Mouse (Mus musculus) granulocyte monocyte progenitor cell, adult 5-6 weeks (primary cell): ENCODE results near the gene Mylk. TPM values are rescaled to one million over a fixed set of nuclear protein-coding genes. Genes with fewer than 3 reads are reported as not detected.
A peak's percentile ranks its signal among the peaks of the same experiment; 100 is the strongest.

Source experiments
- ATAC-seq: replicated peaks from 2 replicates; pipeline ENCODE4 v1.8.0; 2016; ENCODE audit warnings: mild to moderate bottlenecking, moderate TSS enrichment, inconsistent platforms; ENCODE audit not compliant: poor library complexity, severe bottlenecking
- total RNA-seq, 2 experiments: library from RNA; stranded (forward) in 1 of 2; stranded (reverse) in 1 of 2; fragments of 200-712, 200-1000 nt in 1 of 2; fragments of >200 nt in 1 of 2; fragmentation: Nextera tagmentation in 1 of 2; gene quantifications; 2 replicates each; pipeline ENCODE4 v1.2.3; 2014 to 2017

The Mylk gene
- total RNA-seq, 2 experiments from 2014 or later, result 0.17 to 4.3 TPM

GRCm38 (mm10) chr16:34839004-34839703, 94.1 kb downstream of the Mylk start:
- ATAC-seq, result no peak

DNA sequence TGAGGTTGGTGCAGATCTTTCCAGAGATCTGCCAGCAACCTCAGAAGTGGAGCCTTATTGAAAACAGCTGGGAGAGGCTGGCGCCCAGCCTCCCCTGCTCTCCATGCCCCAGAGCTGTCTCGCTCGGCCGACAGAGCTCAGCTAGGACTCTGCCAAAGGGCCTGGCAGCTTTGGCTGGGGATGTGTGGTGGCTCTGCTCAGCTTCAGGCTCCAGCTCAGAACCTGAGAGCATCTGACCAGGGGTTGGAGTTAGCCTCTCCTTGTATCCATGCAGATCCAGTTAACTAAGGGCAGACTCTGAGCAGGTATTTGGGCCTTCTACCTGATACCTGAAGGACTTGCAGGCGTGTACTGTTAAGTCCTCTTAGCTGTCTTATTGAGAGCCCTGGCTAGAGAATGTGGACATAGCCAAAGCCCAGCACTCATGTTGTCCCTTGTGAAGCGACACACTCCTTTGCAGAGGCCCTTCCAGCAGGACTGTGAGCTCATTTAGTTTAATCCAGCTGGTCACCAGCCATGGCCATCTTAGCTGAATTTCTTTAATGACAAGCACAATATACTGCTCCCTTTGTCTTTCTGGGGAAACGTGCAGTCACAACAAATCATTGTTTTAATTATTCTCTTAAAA, 94.8 kb downstream of the Mylk start:
- no peak for ATAC-seq

- ATAC-seq, result no peak
Observed at GRCm38 (mm10) chr16:34844783-34845182, 99.8 kb downstream of the Mylk start.

- ATAC-seq, result no peak
Observed at GRCm38 (mm10) chr16:34847638-34848037, 102.6 kb downstream of the Mylk start.

DNA sequence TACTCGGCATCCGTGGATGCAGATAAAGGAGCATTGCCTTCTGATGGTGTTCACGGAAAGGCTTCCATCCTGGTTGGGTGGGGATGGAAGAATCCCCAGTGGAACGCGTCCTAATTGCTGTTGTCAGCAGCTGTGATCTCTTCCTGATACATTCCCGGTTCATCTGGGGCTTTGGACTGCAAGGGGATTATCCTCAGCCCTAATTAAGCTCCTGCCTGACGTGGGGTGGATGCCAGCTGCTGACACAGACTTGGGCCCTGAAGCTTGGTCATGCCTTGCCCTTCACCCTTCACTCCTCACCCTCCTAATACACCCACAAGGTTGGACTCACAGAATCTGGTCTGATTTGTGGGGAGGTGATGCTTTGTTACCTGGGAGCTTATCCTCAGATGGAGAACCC, 109.1 kb downstream of the Mylk start:
- no peak for ATAC-seq

DNA sequence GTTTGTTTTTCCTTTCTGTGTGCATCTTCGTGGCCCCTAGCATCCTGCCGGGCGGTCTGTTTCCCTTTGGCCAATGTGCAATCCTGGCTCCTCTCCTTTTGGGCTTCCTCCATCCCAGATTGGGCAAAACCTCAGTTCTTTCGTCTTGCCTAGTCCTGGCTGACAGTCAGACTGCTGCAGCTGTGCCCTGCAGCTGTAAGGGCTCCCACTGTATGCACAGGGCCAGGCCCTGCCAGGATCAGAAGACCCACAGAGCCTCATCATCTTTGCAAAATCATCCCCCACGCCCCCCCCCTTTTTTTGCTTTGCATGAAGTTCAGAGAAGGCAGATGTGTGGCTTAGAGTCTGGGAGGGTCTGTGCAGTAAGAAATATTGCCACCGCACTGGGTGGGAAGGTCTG, 110.1 kb downstream of the Mylk start:
- ATAC-seq, result no peak

DNA sequence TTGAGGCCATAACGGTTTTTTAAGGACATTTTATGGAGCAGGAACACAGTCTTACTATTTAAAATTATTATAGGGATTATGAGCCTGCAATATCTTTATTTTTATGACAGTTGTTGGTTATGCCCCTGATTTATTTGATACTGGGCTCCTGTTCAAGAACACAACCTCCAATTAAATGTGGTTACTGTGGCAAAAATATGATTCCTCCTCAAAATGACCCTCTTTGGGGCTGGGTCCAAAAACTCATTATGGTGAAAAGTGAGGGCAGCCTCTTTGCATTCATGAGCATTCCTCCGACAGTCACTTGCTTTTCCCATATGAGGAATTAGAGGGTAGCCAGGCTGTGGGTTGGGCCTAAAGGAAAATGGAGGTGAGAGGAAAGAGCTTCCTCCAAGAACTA, 110.7 kb downstream of the Mylk start:
- ATAC-seq, result no peak

- no peak for ATAC-seq
Observed at GRCm38 (mm10) chr16:34857631-34858030, 112.6 kb downstream of the Mylk start.

GRCm38 (mm10) chr16:34860761-34861160, 115.8 kb downstream of the Mylk start:
- no peak for ATAC-seq

DNA sequence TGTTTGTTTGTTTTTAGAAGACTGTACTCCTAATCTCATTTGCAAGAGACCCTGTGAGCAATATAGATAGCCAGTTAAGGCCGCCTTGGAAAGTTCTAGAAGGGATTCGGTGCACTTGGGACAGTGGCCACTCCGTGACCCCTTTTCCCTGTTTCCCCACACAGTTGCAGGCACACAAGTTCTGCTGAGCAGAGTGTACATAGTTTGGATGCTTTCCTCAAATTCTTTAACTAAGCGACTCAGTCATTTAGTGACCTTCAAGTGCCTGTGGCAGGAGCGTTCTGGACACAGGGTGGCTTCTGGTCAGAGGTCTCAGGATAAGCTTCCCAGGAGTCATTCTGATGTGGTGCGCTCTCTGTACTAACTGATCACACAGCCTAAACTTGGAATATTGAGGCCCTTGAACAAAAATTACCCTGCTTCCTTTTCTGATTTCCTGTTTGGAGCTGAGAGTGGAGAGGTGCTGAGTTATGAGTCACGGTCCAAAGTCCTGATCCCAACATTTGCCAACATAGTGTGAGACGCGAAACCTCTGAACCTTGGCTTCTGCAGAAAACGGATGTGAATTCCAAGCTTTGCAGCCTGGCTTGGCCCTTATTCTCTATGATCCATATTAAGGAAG, 116.8 kb downstream of the Mylk start:
- no peak for ATAC-seq

- ATAC-seq, result no peak
Observed at GRCm38 (mm10) chr16:34865373-34865772, 120.4 kb downstream of the Mylk start.

GRCm38 (mm10) chr16:34867217-34867616, 122.2 kb downstream of the Mylk start:
- ATAC-seq, result no peak

DNA sequence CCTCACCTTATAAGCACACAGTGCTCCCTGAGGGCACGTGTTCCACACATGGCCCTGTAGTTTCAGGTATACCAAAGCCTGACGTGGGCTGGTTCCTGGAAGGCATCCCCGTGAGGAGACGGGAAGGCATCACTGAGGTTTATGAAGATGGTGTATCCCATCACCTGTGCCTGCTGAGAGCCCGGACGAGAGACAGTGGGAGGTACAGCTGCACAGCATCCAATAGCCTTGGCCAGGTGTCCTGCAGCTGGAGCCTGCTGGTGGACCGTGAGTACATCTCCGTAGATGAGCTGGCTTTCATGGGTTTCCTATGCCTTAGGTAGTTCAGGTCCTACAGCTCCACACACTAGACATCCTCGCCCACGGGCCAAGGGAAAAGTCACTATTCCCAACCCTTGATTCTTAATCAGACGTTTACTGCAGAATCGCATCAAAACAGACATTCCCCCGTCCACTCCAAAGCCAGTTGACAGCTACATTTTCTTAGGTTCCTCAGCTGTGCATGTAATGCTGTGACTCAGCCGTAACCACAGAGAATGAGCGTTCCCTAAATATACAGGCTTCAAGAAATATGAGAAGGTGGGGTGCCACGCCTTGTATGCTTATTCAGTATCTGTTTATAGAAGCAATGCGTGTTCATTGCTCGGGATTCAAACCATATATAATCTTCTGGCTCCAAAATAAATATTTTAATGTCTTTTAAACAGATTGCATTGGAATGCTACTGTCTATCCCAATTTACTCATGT, 135.2 kb downstream of the Mylk start:
- peak; percentile 30; the same call in 1 of the 2 replicates for ATAC-seq

GRCm38 (mm10) chr16:34880815-34881214, 135.8 kb downstream of the Mylk start:
- ATAC-seq, result peak; percentile 22; the same call in 1 of the 2 replicates

DNA sequence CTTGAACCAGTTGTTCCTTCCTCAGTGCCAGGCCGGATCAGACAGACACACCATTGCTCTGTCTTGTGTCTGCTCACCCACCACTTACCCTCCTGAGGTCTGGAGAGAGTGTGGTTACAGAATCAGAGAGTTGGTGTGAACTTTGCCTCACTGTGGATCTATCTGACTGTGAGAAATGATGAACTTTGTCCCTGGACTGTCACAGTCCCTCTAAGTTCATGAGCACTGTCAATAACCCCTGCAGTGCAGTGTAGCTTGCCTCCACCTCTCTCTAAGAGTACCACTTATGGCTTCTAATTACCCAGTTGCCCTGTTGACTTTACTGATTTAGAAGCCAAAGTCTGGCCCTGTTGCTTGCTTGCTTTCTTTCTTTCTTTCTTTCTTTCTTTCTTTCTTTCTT, 142.0 kb downstream of the Mylk start:
- ATAC-seq, result no peak

DNA sequence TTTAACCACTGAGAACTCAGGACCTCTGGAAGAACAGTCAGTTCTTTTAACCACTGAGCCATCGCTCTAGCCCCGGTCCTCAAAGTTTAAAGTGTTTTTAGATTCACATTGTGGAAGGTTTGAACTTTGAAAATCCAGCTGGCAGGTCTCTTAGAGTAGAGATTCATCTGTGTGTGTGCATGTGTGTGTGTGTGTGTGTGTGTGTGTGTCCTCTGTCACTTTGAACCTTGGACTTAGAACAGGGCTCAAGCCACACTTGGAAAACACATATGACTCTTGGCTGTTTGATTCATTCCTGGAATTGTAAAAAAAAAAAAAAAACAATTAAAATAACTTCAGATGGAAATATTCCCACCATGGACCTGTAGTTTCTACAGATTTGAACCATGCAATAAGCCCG, 149.0 kb downstream of the Mylk start:
- no peak for ATAC-seq

- ATAC-seq, result no peak
Observed at GRCm38 (mm10) chr16:34895916-34896315, 150.9 kb downstream of the Mylk start.

DNA sequence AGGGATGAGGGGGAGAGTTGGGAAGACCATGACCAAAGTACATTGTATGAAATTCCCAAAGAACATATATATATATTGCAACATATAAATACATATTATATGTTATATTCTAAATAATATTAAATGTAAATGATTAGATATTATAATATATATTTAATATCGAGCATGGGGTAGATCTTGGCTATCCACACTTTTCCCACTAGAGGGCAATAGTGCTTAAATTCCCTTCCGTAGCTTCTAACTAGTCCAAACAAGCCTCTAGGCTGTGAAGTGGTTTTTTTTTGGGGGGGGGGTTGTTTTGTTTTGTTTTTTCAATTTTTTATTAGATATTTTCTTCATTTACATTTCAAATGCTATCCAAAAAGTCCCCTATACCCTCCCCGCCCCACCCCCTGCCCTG, 152.0 kb downstream of the Mylk start:
- ATAC-seq, result no peak

DNA sequence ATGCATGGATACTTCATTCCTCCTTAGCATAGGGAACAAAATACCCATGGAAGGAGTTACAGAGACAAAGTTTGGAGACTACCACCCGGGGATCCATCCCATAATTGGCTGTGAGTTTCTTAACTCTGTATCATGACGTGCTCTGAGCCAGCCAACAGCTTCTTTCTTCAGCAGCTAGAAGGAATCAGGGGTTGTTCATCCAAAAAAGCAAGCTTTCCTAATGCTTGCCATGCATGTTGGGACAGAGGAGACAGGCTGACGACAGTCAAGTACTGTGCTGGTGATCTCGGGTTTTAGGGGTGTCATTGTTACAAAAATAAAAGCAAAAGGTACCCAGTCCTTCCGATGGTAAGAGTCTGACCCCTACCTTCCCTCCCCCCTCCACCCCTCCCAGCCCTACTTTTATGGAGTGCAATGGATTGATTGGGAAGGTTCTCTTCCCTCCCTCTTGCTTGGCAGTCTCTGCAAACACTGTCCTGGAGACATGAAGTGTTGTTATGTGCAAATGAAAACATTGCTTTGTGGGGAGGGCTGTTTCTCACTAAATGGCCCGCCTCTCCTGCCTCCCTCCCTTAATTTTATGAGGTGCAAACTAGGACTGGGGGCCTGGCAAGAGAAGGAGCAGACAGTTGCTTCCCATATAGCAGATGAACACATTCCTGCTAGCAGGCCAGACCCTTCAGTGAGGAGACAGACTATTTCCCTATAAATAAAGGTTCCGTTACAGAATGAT, 153.2 kb downstream of the Mylk start:
- no peak for ATAC-seq

- no peak for ATAC-seq
Observed at GRCm38 (mm10) chr16:34899071-34899808, 154.2 kb downstream of the Mylk start.
